Mouse (Mus musculus) liver, embryonic 16.5 days (tissue): ENCODE measurements at regions not wholly inside any gene's neighbourhood (a gene's known extent, or its start where the extent isn't known, plus 50 kb on each side); places are given as distances from the start of the nearest gene placed in this dataset.

Experiments
- ATAC-seq: fragments of 200-750 bp; cut with Nextera tagmentation; 2 replicates; pipeline ENCODE4 v1.8.0; 2017; ENCODE audit warnings: low read depth, mild to moderate bottlenecking, moderate number of reproducible peaks, moderate library complexity
- H3K27ac ChIP-seq: fragments of 300-500 bp; sonication (generic); 2 replicates; pipeline ENCODE4 v1.5.1; 2014; ENCODE audit warnings: mild to moderate bottlenecking, low read length
- H3K27me3 ChIP-seq: fragments of 300-500 bp; sonication (generic); 2 replicates; pipeline ENCODE4 v1.6.1; 2014; ENCODE audit warnings: low read depth, low read length, mixed read lengths; ENCODE audit not compliant: control insufficient read depth, insufficient read depth
- H3K36me3 ChIP-seq: fragments of 300-500 bp; sonication (generic); 2 replicates; pipeline ENCODE4 v1.6.1; 2014; ENCODE audit warnings: mild to moderate bottlenecking; ENCODE audit not compliant: control insufficient read depth, insufficient read depth
- H3K4me1 ChIP-seq: fragments of 300-500 bp; sonication (generic); 2 replicates; pipeline ENCODE4 v1.6.1; 2014; ENCODE audit warnings: low read depth, low read length, mixed read lengths; ENCODE audit not compliant: control insufficient read depth
- H3K4me2 ChIP-seq: fragments of 300-500 bp; sonication (generic); 2 replicates; pipeline ENCODE4 v1.6.1; 2014; ENCODE audit warnings: low read depth, low read length, mixed read lengths
- H3K4me3 ChIP-seq: fragments of 300-500 bp; sonication (generic); 2 replicates; pipeline ENCODE4 v1.5.1; 2014; ENCODE audit warnings: low read depth, mild to moderate bottlenecking, low read length
- H3K9ac ChIP-seq: fragments of 300-500 bp; sonication (generic); 2 replicates; pipeline ENCODE4 v1.6.1; 2014; ENCODE audit warnings: low read depth, low read length
- H3K9me3 ChIP-seq: fragments of 300-500 bp; sonication (generic); replicated peaks from 2 replicates; pipeline ENCODE4 v1.6.1; 2016; ENCODE audit warnings: low read length; ENCODE audit not compliant: control insufficient read depth
- WGBS: fragments of 180-500 bp; shearing (Covaris S2); extraction: QIAGEN DNeasy Blood & Tissue Kit; methylation state at CpG from one replicate; pipeline ENCODE4 v1.1.7; 2014; ENCODE audit not compliant: insufficient replicate concordance; 5-methylcytosine and 5-hydroxymethylcytosine counted together

DNA sequence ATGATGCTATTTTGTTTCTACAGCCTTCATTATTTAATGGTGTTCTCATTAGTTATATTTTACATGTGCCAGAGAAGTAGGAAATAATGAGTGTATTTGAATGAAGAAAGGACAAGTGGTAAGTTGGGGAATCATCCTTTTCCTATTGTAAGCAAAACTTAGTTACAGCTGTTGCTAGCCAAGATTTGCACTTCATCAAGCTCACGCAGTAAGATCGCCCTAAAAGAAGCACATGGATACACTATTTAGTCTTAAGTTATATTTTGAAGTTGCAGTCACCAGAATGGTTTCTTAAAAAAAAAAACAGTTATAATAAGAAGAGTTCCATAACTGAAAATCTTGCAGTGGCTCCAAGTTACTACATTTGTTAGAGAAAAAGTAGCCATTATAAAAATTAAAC is 410.3 kb upstream of the Cntn6 start:
- ATAC-seq = no peak
- 70% methylated on average over 2 of the region's 2 CpGs for WGBS

DNA sequence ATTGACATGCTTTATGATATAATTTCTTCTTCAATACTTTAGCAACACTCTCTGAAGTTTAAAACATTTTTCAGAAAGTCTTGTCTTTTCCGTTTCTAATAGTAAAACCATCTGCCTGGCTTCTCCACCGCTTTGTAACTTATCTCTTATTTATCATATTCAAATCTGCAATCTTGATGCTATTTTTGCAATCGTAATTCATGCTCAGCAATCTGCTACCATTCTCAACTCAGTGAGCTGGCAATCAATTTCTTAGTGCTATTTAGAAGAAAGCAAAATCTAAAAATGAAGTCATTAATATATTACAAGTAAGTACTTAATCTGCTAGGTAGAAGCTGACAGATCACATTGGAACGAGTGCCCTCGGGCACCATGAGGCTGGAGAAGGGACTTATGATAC is 384.2 kb upstream of the Cntn6 start:
- Histone ChIP-seq H3K9me3 (no peaks in the 10 kb centered on the region), H3K36me3 (no peaks in the 10 kb centered on the region), H3K4me2 (no peak overlapping the region), H3K9ac (no peak overlapping the region), H3K4me3 (no peak overlapping the region), H3K27me3 (no peaks in the 10 kb centered on the region), H3K27ac (no peak overlapping the region), H3K4me1 (no peaks in the 10 kb centered on the region)
- ATAC-seq = no peak
- 57% methylated on average over 5 of the region's 5 CpGs for WGBS

More for the DNA sequence above, 410.3 kb upstream of the Cntn6 start:
- no peak overlapping the region for H3K4me3 ChIP-seq
- no peak overlapping the region for H3K4me2 ChIP-seq
- H3K27me3 ChIP-seq = no peaks in the 10 kb centered on the region
- no peaks in the 10 kb centered on the region for H3K36me3 ChIP-seq
- H3K9ac ChIP-seq = no peak overlapping the region
- H3K27ac ChIP-seq = no peak overlapping the region
- H3K4me1 ChIP-seq = no peaks in the 10 kb centered on the region
- no peaks in the 10 kb centered on the region for H3K9me3 ChIP-seq
